Mouse (Mus musculus): ENCODE results near the gene Usp2.
A peak's percentile ranks its signal among the peaks of the same experiment; 100 is the strongest.

DNA sequence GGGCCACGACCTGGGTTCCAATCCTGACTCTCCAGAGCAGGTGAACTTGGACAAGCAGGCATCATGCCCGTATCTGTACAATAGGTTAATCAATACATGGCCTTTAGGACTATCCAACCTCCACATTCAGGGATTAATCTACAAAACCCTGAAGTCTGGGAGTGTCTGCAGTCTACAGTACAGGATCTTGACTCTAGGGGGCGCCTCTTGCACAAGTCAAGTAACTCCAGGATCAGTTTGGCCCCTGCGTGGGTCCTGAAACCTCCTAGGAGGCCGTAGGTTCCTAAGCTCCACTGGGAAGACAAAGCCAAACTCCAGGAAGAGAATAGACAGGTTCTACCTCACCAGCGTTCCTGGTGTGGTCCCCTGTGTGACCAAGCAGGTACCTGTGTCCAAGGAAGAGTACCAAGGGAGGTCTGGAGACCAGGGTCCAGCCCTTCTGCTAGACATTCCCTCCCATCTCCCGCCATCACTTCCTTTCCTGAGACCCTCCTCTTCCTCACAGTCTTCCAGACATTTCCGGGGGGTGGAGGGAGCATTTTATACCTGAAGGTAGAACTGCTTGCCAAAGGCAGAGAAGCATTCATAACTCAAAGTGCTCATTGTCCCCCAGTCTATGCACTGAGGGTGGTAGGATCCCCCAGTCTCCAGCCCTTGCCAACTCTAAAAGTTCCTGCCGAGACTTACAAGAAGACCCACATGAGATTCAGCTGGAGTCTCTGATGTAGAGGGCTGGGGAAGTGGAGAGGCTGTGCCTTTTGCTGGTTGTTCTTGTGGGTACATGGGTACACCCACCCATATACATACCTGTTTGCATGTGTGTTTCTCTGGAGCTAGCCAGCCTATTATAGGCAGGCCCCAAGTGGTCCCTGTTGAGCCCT is 7.8 kb downstream of the Usp2 start:
- TF ChIP-seq CTCF (IDR thresholded peaks at IDR 0.05; ENCODE audit: extremely low read depth, insufficient read depth, low read length) (peak; percentile 43), POLR2A (IDR thresholded peaks at IDR 0.05; ENCODE audit: extremely low read depth, insufficient read depth, low read length) (no peak)
